Mouse (Mus musculus): ENCODE measurements around the gene Chrm3.

The Chrm3 gene

GRCm38 (mm10) chr13:9977699-9978098 lies 382.9 kb downstream of the Chrm3 start:
- no peak for DNase-seq

- DNase-seq: no peak
These were observed 386.8 kb downstream of the Chrm3 start for GRCm38 (mm10) chr13:9973742-9974321.

- no peak for DNase-seq
These were observed 388.8 kb downstream of the Chrm3 start for GRCm38 (mm10) chr13:9971845-9972244.

- no peak for DNase-seq
These were observed 408.0 kb downstream of the Chrm3 start for GRCm38 (mm10) chr13:9952619-9953018.

GRCm38 (mm10) chr13:9951376-9951775 lies 409.3 kb downstream of the Chrm3 start:
- no peak for DNase-seq

GRCm38 (mm10) chr13:9949091-9949490 lies 411.6 kb downstream of the Chrm3 start:
- DNase-seq: no peak

GRCm38 (mm10) chr13:9940186-9940585 lies 420.5 kb downstream of the Chrm3 start:
- DNase-seq: no peak

- no peak for DNase-seq
These were observed 421.7 kb downstream of the Chrm3 start for GRCm38 (mm10) chr13:9938798-9939485.

GRCm38 (mm10) chr13:9932714-9933113 lies 427.9 kb downstream of the Chrm3 start:
- DNase-seq: no peak

- DNase-seq: no peak
These were observed 430.0 kb downstream of the Chrm3 start for GRCm38 (mm10) chr13:9930606-9931005.

GRCm38 (mm10) chr13:9929978-9930377 lies 430.7 kb downstream of the Chrm3 start:
- no peak for DNase-seq

- no peak for DNase-seq
These were observed 439.5 kb downstream of the Chrm3 start for GRCm38 (mm10) chr13:9921150-9921549.

- no peak for DNase-seq
These were observed 447.9 kb downstream of the Chrm3 start for GRCm38 (mm10) chr13:9912697-9913096.

- DNase-seq: no peak
These were observed 451.9 kb downstream of the Chrm3 start for GRCm38 (mm10) chr13:9908707-9909106.

GRCm38 (mm10) chr13:9907202-9907601 lies 453.4 kb downstream of the Chrm3 start:
- DNase-seq: no peak

GRCm38 (mm10) chr13:9904455-9904854 lies 456.2 kb downstream of the Chrm3 start:
- no peak for DNase-seq

GRCm38 (mm10) chr13:9900653-9901385 lies 459.8 kb downstream of the Chrm3 start:
- DNase-seq: no peak

- DNase-seq: no peak
These were observed 461.8 kb downstream of the Chrm3 start for GRCm38 (mm10) chr13:9898664-9899369.

GRCm38 (mm10) chr13:9897231-9897630 lies 463.4 kb downstream of the Chrm3 start:
- no peak for DNase-seq

GRCm38 (mm10) chr13:9895045-9895625 lies 465.5 kb downstream of the Chrm3 start:
- no peak for DNase-seq

- DNase-seq: no peak
These were observed 469.6 kb downstream of the Chrm3 start for GRCm38 (mm10) chr13:9891088-9891487.

- DNase-seq: no peak
These were observed 470.2 kb downstream of the Chrm3 start for GRCm38 (mm10) chr13:9890460-9890859.

- DNase-seq: no peak
These were observed 470.7 kb downstream of the Chrm3 start for GRCm38 (mm10) chr13:9889954-9890353.
